Mouse (Mus musculus): Measurements from ENCODE around the gene Zbtb16. TPM values are rescaled to one million over a fixed set of nuclear protein-coding genes. Genes with fewer than 3 reads are reported as not detected.

The Zbtb16 gene
- total and polyA plus RNA-seq, 3 experiments, result 0.34 to 3.0 (median 0.90) TPM

- H3K9me3 ChIP-seq (replicated peaks; ENCODE audit: low read length), result no peaks in the 10 kb centered on the region
- TF ChIP-seq TCF12 (IDR thresholded peaks at IDR 0.05; ENCODE audit: low read depth, low read length) (no peak), USF2 (conservative IDR thresholded peaks at IDR 0.05; ENCODE audit: low read depth, low read length) (no peak), SIN3A (IDR thresholded peaks at IDR 0.05; ENCODE audit: low read length) (no peak), ZC3H11A (IDR thresholded peaks at IDR 0.05; ENCODE audit: low read depth, low read length) (no peak), ZNF384 (IDR thresholded peaks at IDR 0.05; ENCODE audit: low read depth, low read length) (no peak), TBP (conservative IDR thresholded peaks at IDR 0.05; ENCODE audit: low read depth, low read length) (no peak), CHD2 (IDR thresholded peaks at IDR 0.05; ENCODE audit: low read length) (no peak), JUN (IDR thresholded peaks at IDR 0.05; ENCODE audit: insufficient read depth, low read depth, low read length) (no peak), EP300 (IDR thresholded peaks at IDR 0.05; ENCODE audit: low read length) (no peak), ZKSCAN1 (IDR thresholded peaks at IDR 0.05; ENCODE audit: borderline replicate concordance, low read depth, low read length) (no peak), UBTF (IDR thresholded peaks at IDR 0.05; ENCODE audit: low read depth, low read length) (no peak), CTCF (conservative IDR thresholded peaks at IDR 0.05 in 1 of 2, IDR thresholded peaks at IDR 0.05 in 1 of 2; ENCODE audit: low read depth in 2 of 2, low read length in 2 of 2) (no peak), POLR2A (IDR thresholded peaks at IDR 0.05; ENCODE audit: low read depth, low read length) (no peak), RAD21 (IDR thresholded peaks at IDR 0.05; ENCODE audit: low read depth, low read length) (no peak), E2F4 (IDR thresholded peaks at IDR 0.05; ENCODE audit: insufficient replicate concordance, low read depth, low read length) (no peak), JUND (conservative IDR thresholded peaks at IDR 0.05; ENCODE audit: low read depth, low read length) (no peak), NELFE (IDR thresholded peaks at IDR 0.05; ENCODE audit: low read depth, low read length) (no peak), NRF1 (IDR thresholded peaks at IDR 0.05; ENCODE audit: low read depth, low read length) (no peak)
- no peak for DNase-seq (ENCODE audit: extremely low read depth)
- H3K9ac ChIP-seq (ENCODE audit: insufficient read depth, low read depth), result no peak overlapping the region
- peaks cover 10 to 13% of the 10 kb centered on the region in 2 experiments for H3K36me3 ChIP-seq (replicated peaks in 1 of 2; ENCODE audit: control insufficient read depth in 1 of 2, insufficient read depth in 1 of 2, low read length in 1 of 2)
- dilution Hi-C loops (cut with MboI; ENCODE audit: extremely low pct_ligation_motif_present, extremely low pct_unique_long_range_greater_than_20kb, low sequenced_read_pairs), result no loop called here
- peaks cover 0 to 13% of the 10 kb centered on the region in 2 experiments; a peak in 2 of 4 replicates for H3K4me1 ChIP-seq (ENCODE audit: control insufficient read depth in 1 of 2, insufficient read depth in 2 of 2)
- in situ Hi-C loops (cut with MboI; ENCODE audit: low pct_ligation_motif_present, low pct_unique_long_range_greater_than_20kb, low sequenced_read_pairs), result no loop called here
- H3K27me3 ChIP-seq (replicated peaks), result no peaks in the 10 kb centered on the region
- H3K4me2 ChIP-seq (ENCODE audit: insufficient read depth, low read depth, poor library complexity, severe bottlenecking), result no peak overlapping the region
- H3K4me3 ChIP-seq (replicated peaks in 1 of 3; ENCODE audit: low read depth in 2 of 3, low read length in 2 of 3, poor library complexity in 1 of 3), result no peak overlapping the region
- no peak overlapping the region for H3K27ac ChIP-seq (ENCODE audit: insufficient read depth, low read depth)
- no peaks in the 10 kb centered on the region for H3K79me2 ChIP-seq (replicated peaks; ENCODE audit: control insufficient read depth, extremely low read depth, insufficient read depth, poor library complexity, severe bottlenecking)
Measured at GRCm38 (mm10) chr9:48740098-48740505, 95.9 kb downstream of the Zbtb16 start.

DNA sequence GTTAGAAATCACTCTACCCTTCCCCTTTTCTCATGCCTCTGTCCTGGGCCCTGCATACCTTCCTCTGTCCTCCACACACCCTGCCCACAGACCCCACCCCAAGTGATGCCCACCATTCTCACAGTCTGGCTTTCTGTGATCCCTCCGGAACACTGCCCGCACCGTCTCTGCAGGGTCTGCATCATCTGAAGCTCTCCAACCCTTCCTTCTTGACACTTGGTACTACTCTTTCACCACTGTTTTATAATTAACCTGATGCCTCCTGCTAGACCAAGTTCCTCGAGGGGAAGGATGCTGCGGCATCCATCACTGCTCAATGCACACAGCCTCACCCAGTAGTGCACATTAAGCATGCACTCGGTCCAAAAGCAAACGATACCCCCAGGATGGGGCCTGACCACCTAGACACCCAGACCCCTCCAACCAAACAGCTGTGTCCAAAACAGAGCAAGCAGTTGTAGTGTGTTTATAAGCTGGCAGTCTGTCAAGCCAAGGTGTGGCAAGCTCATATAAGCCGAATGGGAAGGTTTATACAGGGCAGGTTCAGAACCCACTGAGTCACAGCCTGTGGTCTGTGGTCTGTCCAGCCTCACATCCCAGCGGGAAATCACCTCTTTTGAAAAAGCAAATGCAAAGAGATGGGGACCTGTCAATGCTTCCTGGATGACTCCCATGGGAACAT lies 97.1 kb downstream of the Zbtb16 start:
- no peaks in the 10 kb centered on the region for H3K27me3 ChIP-seq (replicated peaks)
- no peaks in the 10 kb centered on the region for H3K79me2 ChIP-seq (replicated peaks; ENCODE audit: control insufficient read depth, extremely low read depth, insufficient read depth, poor library complexity, severe bottlenecking)
- TF ChIP-seq ELF1 (IDR thresholded peaks at IDR 0.05; ENCODE audit: low read depth, low read length) (no peak), TBP (conservative IDR thresholded peaks at IDR 0.05; ENCODE audit: low read depth, low read length) (no peak), CTCF (conservative IDR thresholded peaks at IDR 0.05 in 1 of 2, IDR thresholded peaks at IDR 0.05 in 1 of 2; ENCODE audit: low read depth in 2 of 2, low read length in 2 of 2) (no peak), NELFE (IDR thresholded peaks at IDR 0.05; ENCODE audit: low read depth, low read length) (no peak), MXI1 (IDR thresholded peaks at IDR 0.05; ENCODE audit: low read depth, low read length) (no peak), RAD21 (IDR thresholded peaks at IDR 0.05; ENCODE audit: low read depth, low read length) (no peak), MAX (IDR thresholded peaks at IDR 0.05; ENCODE audit: low read length) (no peak), USF2 (conservative IDR thresholded peaks at IDR 0.05; ENCODE audit: low read depth, low read length) (no peak), EP300 (IDR thresholded peaks at IDR 0.05; ENCODE audit: low read length) (no peak), ETS1 (conservative IDR thresholded peaks at IDR 0.05; ENCODE audit: low read depth, low read length) (no peak), NRF1 (IDR thresholded peaks at IDR 0.05; ENCODE audit: low read depth, low read length) (no peak), MEF2A (IDR thresholded peaks at IDR 0.05; ENCODE audit: borderline replicate concordance, low read depth, low read length) (no peak), USF1 (IDR thresholded peaks at IDR 0.05; ENCODE audit: low read depth, low read length) (no peak), ZNF384 (IDR thresholded peaks at IDR 0.05; ENCODE audit: low read depth, low read length) (no peak), JUN (IDR thresholded peaks at IDR 0.05; ENCODE audit: insufficient read depth, low read depth, low read length) (no peak), TCF12 (IDR thresholded peaks at IDR 0.05; ENCODE audit: low read depth, low read length) (no peak), PAX5 (IDR thresholded peaks at IDR 0.05; ENCODE audit: low read length) (no peak), POLR2AphosphoS2 (IDR thresholded peaks at IDR 0.05; ENCODE audit: low read depth, low read length) (no peak)
- no peak overlapping the region for H3K9ac ChIP-seq (ENCODE audit: insufficient read depth, low read depth)
- H3K4me1 ChIP-seq (ENCODE audit: control insufficient read depth in 1 of 2, insufficient read depth in 2 of 2), result peaks cover 0 to 13% of the 10 kb centered on the region in 2 experiments; a peak in 2 of 4 replicates
- in situ Hi-C loops (cut with MboI; ENCODE audit: low pct_ligation_motif_present, low pct_unique_long_range_greater_than_20kb, low sequenced_read_pairs), result no loop called here
- dilution Hi-C loops (cut with MboI; ENCODE audit: extremely low pct_ligation_motif_present, extremely low pct_unique_long_range_greater_than_20kb, low sequenced_read_pairs), result no loop called here
- H3K4me3 ChIP-seq (replicated peaks in 1 of 3; ENCODE audit: low read depth in 2 of 3, low read length in 2 of 3, poor library complexity in 1 of 3), result no peak overlapping the region
- DNase-seq (ENCODE audit: extremely low read depth), result no peak
- H3K27ac ChIP-seq (ENCODE audit: insufficient read depth, low read depth), result no peak overlapping the region
- H3K36me3 ChIP-seq (replicated peaks in 1 of 2; ENCODE audit: control insufficient read depth in 1 of 2, insufficient read depth in 1 of 2, low read length in 1 of 2), result peaks cover 10 to 13% of the 10 kb centered on the region in 2 experiments
- no peaks in the 10 kb centered on the region for H3K9me3 ChIP-seq (replicated peaks; ENCODE audit: low read length)
- H3K4me2 ChIP-seq (ENCODE audit: insufficient read depth, low read depth, poor library complexity, severe bottlenecking), result no peak overlapping the region
